Mouse (Mus musculus) midbrain, embryonic 14.5 days (tissue): ENCODE measurements around the gene Hist1h3e. TPM values are rescaled to one million over a fixed set of nuclear protein-coding genes. Genes with fewer than 3 reads are reported as not detected.
"Not testable (repeated sequence)": the region's sequence is repeated elsewhere in the genome, so short reads cannot be mapped to it uniquely, and the experiment has no call there.

Source experiments
- ATAC-seq: fragments of 200-750 bp; cut with Nextera tagmentation; 2 replicates; pipeline ENCODE4 v1.8.0; 2017; ENCODE audit warnings: moderate number of reproducible peaks, moderate library complexity; ENCODE audit not compliant: low FRiP score, low TSS enrichment
- DNase-seq: peaks from one replicate; pipeline ENCODE4 v3.0.0-alpha.2; 2015
- H3K27ac ChIP-seq: fragments of 300-500 bp; sonication (generic); replicated peaks from 2 replicates; pipeline ENCODE4 v1.5.1; 2014; ENCODE audit warnings: mild to moderate bottlenecking, low read depth, low read length, moderate library complexity
- H3K27me3 ChIP-seq: fragments of 300-500 bp; sonication (generic); 2 replicates; pipeline ENCODE4 v1.6.1; 2014; ENCODE audit warnings: low read length, control low read depth, mixed read lengths; ENCODE audit not compliant: control insufficient read depth, insufficient read depth
- H3K36me3 ChIP-seq: fragments of 300-500 bp; sonication (generic); 2 replicates; pipeline ENCODE4 v1.6.1; 2014; ENCODE audit warnings: low read length, control low read depth; ENCODE audit not compliant: control insufficient read depth, insufficient read depth
- H3K4me1 ChIP-seq: fragments of 300-500 bp; sonication (generic); 2 replicates; pipeline ENCODE4 v1.6.1; 2014; ENCODE audit warnings: mild to moderate bottlenecking, antibody characterized with exemption, low read length, control low read depth; ENCODE audit not compliant: control insufficient read depth, insufficient read depth
- H3K4me2 ChIP-seq: fragments of 300-500 bp; sonication (generic); 2 replicates; pipeline ENCODE4 v1.6.1; 2014; ENCODE audit warnings: mild to moderate bottlenecking, low read length, moderate library complexity
- H3K4me3 ChIP-seq: fragments of 300-500 bp; sonication (generic); replicated peaks from 2 replicates; pipeline ENCODE4 v1.5.1; 2014; ENCODE audit warnings: low read depth, low read length
- H3K9ac ChIP-seq: fragments of 300-500 bp; sonication (generic); replicated peaks from 2 replicates; pipeline ENCODE4 v1.6.1; 2014; ENCODE audit warnings: mild to moderate bottlenecking, low read length, moderate library complexity
- H3K9me3 ChIP-seq: fragments of 300-500 bp; sonication (generic); 2 replicates; pipeline ENCODE4 v1.6.1; 2016; ENCODE audit warnings: low read length, control low read depth, mixed read lengths; ENCODE audit not compliant: control insufficient read depth
- WGBS: fragments of 180-500 bp; shearing (Covaris S2); extraction: QIAGEN DNeasy Blood & Tissue Kit; methylation state at CpG from one replicate; pipeline ENCODE4 v1.1.7; 2014; 5-methylcytosine and 5-hydroxymethylcytosine counted together
- polyA plus RNA-seq: library from polyadenylated mRNA; unstranded; fragments of >200 nt; fragmentation: Nextera tagmentation; extraction: Ambion mirVana; gene quantifications from 2 replicates; pipeline ENCODE4 v1.2.1, GENCODE M21; 2014

Hist1h3e gene
- polyA plus RNA-seq, 1 experiment from 2014 or later = 3.8 TPM

- no peaks in the 10 kb centered on the region for H3K9me3 ChIP-seq
- peak overlapping the region; percentile 46; the same call in 1 of the 2 replicates for H3K9ac ChIP-seq
- WGBS = 38% methylated on average over 2 of the region's 2 CpGs
- H3K4me3 ChIP-seq = peak overlapping the region; percentile 33
- DNase-seq = no peak
- no peaks in the 10 kb centered on the region for H3K27me3 ChIP-seq
- ATAC-seq = no peak
- H3K4me2 ChIP-seq = peak overlapping the region; percentile 59
- no peaks in the 10 kb centered on the region for H3K36me3 ChIP-seq
- H3K27ac ChIP-seq = peak overlapping the region; percentile 89
- peaks cover 35% of the 10 kb centered on the region for H3K4me1 ChIP-seq
These were observed 10.3 kb upstream of the Hist1h3e start for GRCm38 (mm10) chr13:23572218-23573033.

GRCm38 (mm10) chr13:23571504-23572217 lies 9.5 kb upstream of the Hist1h3e start:
- H3K36me3 ChIP-seq, ATAC-seq, H3K9me3 ChIP-seq, H3K27me3 ChIP-seq: not testable (repeated sequence)
- peak; percentile 40 for DNase-seq
- WGBS = under 1% methylated on average over 12 of the region's 34 CpGs
- Histone ChIP-seq H3K4me2 (peak overlapping the region; percentile 59), H3K9ac (peak overlapping the region; percentile 46), H3K4me1 (peaks cover 28% of the 10 kb centered on the region), H3K4me3 (peak overlapping the region; percentile 33), H3K27ac (peak overlapping the region; percentile 89)

GRCm38 (mm10) chr13:23571022-23571503 lies 8.9 kb upstream of the Hist1h3e start, which contains the start of the genes Hist1h2ae and Hist1h2bg:
Hist1h2ae (minus strand) TSS chr13:23571220.
Hist1h2bg (plus strand) TSS chr13:23571396.
- ATAC-seq (peak; percentile 90), DNase-seq (peak; percentile 92)
- Histone ChIP-seq H3K4me3 (peak within 1 kb of the TSS; percentile 33), H3K36me3 (no peaks in the 10 kb centered on the region), H3K4me2 (peak within 1 kb of the TSS; percentile 59), H3K4me1 (peaks cover 22% of the 10 kb centered on the region), H3K9me3 (no peaks in the 10 kb centered on the region), H3K27me3 (no peaks in the 10 kb centered on the region), H3K27ac (peak within 1 kb of the TSS; percentile 89), H3K9ac (peak within 1 kb of the TSS; percentile 46)
- WGBS = 0% methylated on average over 18 of the region's 18 CpGs

GRCm38 (mm10) chr13:23570261-23571021 lies 8.3 kb upstream of the Hist1h3e start:
- WGBS = under 1% methylated on average over 20 of the region's 41 CpGs
- H3K4me1 ChIP-seq = peaks cover 22% of the 10 kb centered on the region
- H3K27ac ChIP-seq = peak overlapping the region; percentile 89
- DNase-seq (peak; percentile 40), ATAC-seq (peak; percentile 12)
- not testable (repeated sequence) for H3K36me3 ChIP-seq, H3K27me3 ChIP-seq, H3K9me3 ChIP-seq
- peak overlapping the region; percentile 33 for H3K4me3 ChIP-seq
- peak overlapping the region; percentile 41; the same call in 1 of the 2 replicates for H3K9ac ChIP-seq
- H3K4me2 ChIP-seq = peak overlapping the region; percentile 59

GRCm38 (mm10) chr13:23564482-23564881 lies 2.3 kb upstream of the Hist1h3e start:
- no peak overlapping the region for H3K27ac ChIP-seq
- DNase-seq = no peak
- H3K4me2 ChIP-seq = no peak overlapping the region
- H3K4me3 ChIP-seq = no peak overlapping the region
- H3K27me3 ChIP-seq = no peaks in the 10 kb centered on the region
- H3K4me1 ChIP-seq = peaks cover 5% of the 10 kb centered on the region; the same call in 1 of the 2 replicates
- H3K9me3 ChIP-seq = no peaks in the 10 kb centered on the region
- H3K36me3 ChIP-seq = no peaks in the 10 kb centered on the region
- WGBS = 86% methylated on average over 2 of the region's 2 CpGs
- no peak overlapping the region for H3K9ac ChIP-seq
- no peak for ATAC-seq

GRCm38 (mm10) chr13:23562699-23563462 lies 712 bp upstream of the Hist1h3e start:
- H3K9me3 ChIP-seq = no peaks in the 10 kb centered on the region
- H3K27ac ChIP-seq = peak overlapping the region; percentile 97
- H3K27me3 ChIP-seq = no peaks in the 10 kb centered on the region
- ATAC-seq (peak; percentile 70), DNase-seq (peak; percentile 86)
- peak overlapping the region; percentile 59 for H3K9ac ChIP-seq
- H3K4me2 ChIP-seq = peak overlapping the region; percentile 75
- H3K4me1 ChIP-seq = peaks cover 5% of the 10 kb centered on the region; the same call in 1 of the 2 replicates
- H3K36me3 ChIP-seq = no peaks in the 10 kb centered on the region
- peak overlapping the region; percentile 37 for H3K4me3 ChIP-seq
- WGBS = 2% methylated on average over 18 of the region's 18 CpGs

GRCm38 (mm10) chr13:23561531-23561882 lies 662 bp downstream of the Hist1h3e start:
- Histone ChIP-seq H3K27ac (peak overlapping the region; percentile 97), H3K4me3 (peak overlapping the region; percentile 42), H3K4me2 (peak overlapping the region; percentile 75)
- not testable (repeated sequence) for DNase-seq, H3K27me3 ChIP-seq, H3K36me3 ChIP-seq, ATAC-seq, H3K9me3 ChIP-seq, H3K9ac ChIP-seq, H3K4me1 ChIP-seq
- WGBS = 0% methylated on average over 2 of the region's 5 CpGs

- DNase-seq, H3K36me3 ChIP-seq, H3K4me1 ChIP-seq, H3K27ac ChIP-seq, H3K9ac ChIP-seq, H3K27me3 ChIP-seq, H3K9me3 ChIP-seq, H3K4me3 ChIP-seq, ATAC-seq: not testable (repeated sequence)
- 9% methylated on average over 2 of the region's 2 CpGs for WGBS
- peak overlapping the region; percentile 28 for H3K4me2 ChIP-seq
These were observed 1.5 kb downstream of the Hist1h3e start for GRCm38 (mm10) chr13:23560699-23561098.
